Mouse (Mus musculus) activated CD4-positive, CD25-positive, alpha-beta regulatory T cell, adult 4 months (primary cell): ENCODE results near the gene Pnmt. TPM values are rescaled to one million over a fixed set of nuclear protein-coding genes. Genes with fewer than 3 reads are reported as not detected.

ENCODE experiments used
- ATAC-seq: one replicate; pipeline ENCODE4 v1.8.0; 2017
- polyA plus RNA-seq, 2 experiments: library from polyadenylated mRNA; unstranded; fragments of 100-300 nt; shearing (Covaris generic); gene quantifications; one replicate each; pipeline ENCODE4 v1.2.1; 2017

Gene Pnmt
- not detected for polyA plus RNA-seq

GRCm38 (mm10) chr11:98385638-98386585, at the start of gene Pnmt:
Gene Pnmt, plus strand, starts transcription at chr11:98386450.
- no peak for ATAC-seq

- no peak for ATAC-seq
Measured at GRCm38 (mm10) chr11:98338507-98338961, 47.7 kb upstream of the Pnmt start.

- ATAC-seq: no peak
Measured at GRCm38 (mm10) chr11:98339071-98339501, 47.2 kb upstream of the Pnmt start.

GRCm38 (mm10) chr11:98339679-98340287, 46.5 kb upstream of the Pnmt start:
- no peak for ATAC-seq

- no peak for ATAC-seq
Measured at GRCm38 (mm10) chr11:98340597-98340996, 45.7 kb upstream of the Pnmt start.

- ATAC-seq: no peak
Measured at GRCm38 (mm10) chr11:98341174-98341573, 45.1 kb upstream of the Pnmt start.

GRCm38 (mm10) chr11:98342000-98342945, 44.0 kb upstream of the Pnmt start:
- peak; percentile 32 for ATAC-seq

- ATAC-seq: no peak
Measured at GRCm38 (mm10) chr11:98345253-98345652, 41.0 kb upstream of the Pnmt start.

GRCm38 (mm10) chr11:98346168-98346567, 40.1 kb upstream of the Pnmt start:
- ATAC-seq: no peak

- ATAC-seq: no peak
Measured at GRCm38 (mm10) chr11:98347385-98348082, 38.7 kb upstream of the Pnmt start.

- ATAC-seq: peak; percentile 28
Measured at GRCm38 (mm10) chr11:98348083-98348961, 37.9 kb upstream of the Pnmt start, which contains the start of gene Ppp1r1b. Gene Ppp1r1b, plus strand, starts transcription at chr11:98348404.

GRCm38 (mm10) chr11:98349308-98349707, 36.9 kb upstream of the Pnmt start:
- no peak for ATAC-seq

GRCm38 (mm10) chr11:98352272-98352990, 33.8 kb upstream of the Pnmt start:
- ATAC-seq: no peak

GRCm38 (mm10) chr11:98353651-98354211, 32.5 kb upstream of the Pnmt start:
- no peak for ATAC-seq

- ATAC-seq: no peak
Measured at GRCm38 (mm10) chr11:98354445-98354844, 31.8 kb upstream of the Pnmt start.

- peak; percentile 68 for ATAC-seq
Measured at GRCm38 (mm10) chr11:98355732-98356299, 30.4 kb upstream of the Pnmt start.

- ATAC-seq: no peak
Measured at GRCm38 (mm10) chr11:98356625-98357394, 29.4 kb upstream of the Pnmt start.

- peak; percentile 24 for ATAC-seq
Measured at GRCm38 (mm10) chr11:98357396-98358160, 28.7 kb upstream of the Pnmt start.
